Mouse (Mus musculus) MEL (cell line): ENCODE measurements around the gene Col13a1. TPM values are rescaled to one million over a fixed set of nuclear protein-coding genes. Genes with fewer than 3 reads are reported as not detected.
A peak's percentile ranks its signal among the peaks of the same experiment; 100 is the strongest.

Source experiments
- DNase-seq: peaks from one replicate; pipeline ENCODE4 v3.0.0; 2011; ENCODE audit warnings: low read depth, low spot score
- H3K27ac ChIP-seq: 2 replicates; pipeline ENCODE4 v1.5.1; 2012; ENCODE audit warnings: low read depth, mild to moderate bottlenecking, control low read depth, low read length, moderate library complexity; ENCODE audit not compliant: control insufficient read depth
- H3K27me3 ChIP-seq, 2 experiments: fragments of 150-350 bp in 1 of 2; sonication (generic) in 1 of 2; 2 replicates each; pipeline ENCODE4 v1.6.1; 2012; ENCODE audit warnings: low read length in 2 of 2, mild to moderate bottlenecking in 2 of 2, improper control_type of control experiment in 1 of 2, moderate library complexity in 1 of 2; ENCODE audit not compliant: insufficient read depth in 2 of 2, control insufficient read depth in 1 of 2
- H3K36me3 ChIP-seq, 2 experiments: 2 replicates each; pipeline ENCODE4 v1.6.1; 2012 to 2014; ENCODE audit warnings: low read length in 2 of 2, improper control_type of control experiment in 1 of 2, inconsistent platforms in 1 of 2, mild to moderate bottlenecking in 1 of 2; ENCODE audit not compliant: insufficient read depth in 2 of 2, control insufficient read depth in 1 of 2
- H3K4me1 ChIP-seq, 2 experiments: fragments of 150-350 bp in 1 of 2; sonication (generic) in 1 of 2; 2 replicates each; pipeline ENCODE4 v1.6.1; 2012; ENCODE audit warnings: low read length in 2 of 2, improper control_type of control experiment in 1 of 2, mild to moderate bottlenecking in 1 of 2; ENCODE audit not compliant: insufficient read depth in 2 of 2, control insufficient read depth in 1 of 2
- H3K4me3 ChIP-seq, 2 experiments: fragments of 150-350 bp in 1 of 2; sonication (generic) in 1 of 2; 2 replicates each; pipeline ENCODE4 v1.5.1; 2012; ENCODE audit warnings: low read depth in 2 of 2, low read length in 2 of 2, mild to moderate bottlenecking in 2 of 2, moderate library complexity in 2 of 2, control low read depth in 1 of 2, improper control_type of control experiment in 1 of 2; ENCODE audit not compliant: control insufficient read depth in 1 of 2, insufficient read depth in 1 of 2
- H3K79me2 ChIP-seq: 2 replicates; pipeline ENCODE4 v1.6.1; 2012; ENCODE audit warnings: mild to moderate bottlenecking, low read length, moderate library complexity; ENCODE audit not compliant: control insufficient read depth, poor library complexity, insufficient read depth
- H3K9ac ChIP-seq: 2 replicates; pipeline ENCODE4 v1.6.1; 2012; ENCODE audit warnings: low read depth, mild to moderate bottlenecking, control low read depth, low read length, moderate library complexity; ENCODE audit not compliant: control insufficient read depth, poor library complexity, severe bottlenecking
- H3K9me3 ChIP-seq: fragments of 150-350 bp; sonication (generic); replicated peaks from 2 replicates; pipeline ENCODE4 v1.6.1; 2012; ENCODE audit warnings: mild to moderate bottlenecking, low read length, improper control_type of control experiment, moderate library complexity; ENCODE audit not compliant: insufficient read depth
- CHD1 ChIP-seq: IDR thresholded peaks from 2 replicates; pipeline ENCODE4 v1.6.1; 2012; ENCODE audit warnings: low read depth, mild to moderate bottlenecking, inconsistent platforms, low read length, improper control_type of control experiment
- CHD2 ChIP-seq: IDR thresholded peaks from 2 replicates; pipeline ENCODE4 v1.6.1; 2011; ENCODE audit warnings: low read length, improper control_type of control experiment
- EP300 ChIP-seq, 2 experiments: IDR thresholded peaks; 2 replicates each; pipeline ENCODE4 v1.6.1; 2011; ENCODE audit warnings: improper control_type of control experiment in 2 of 2, low read length in 2 of 2, low read depth in 1 of 2, mild to moderate bottlenecking in 1 of 2
- ETS1 ChIP-seq: IDR thresholded peaks from 2 replicates; pipeline ENCODE4 v1.6.1; 2012; ENCODE audit warnings: low read depth, mild to moderate bottlenecking, inconsistent platforms, low read length, improper control_type of control experiment, moderate library complexity
- JUND ChIP-seq: IDR thresholded peaks from 2 replicates; pipeline ENCODE4 v1.6.1; 2011; ENCODE audit warnings: low read depth, mild to moderate bottlenecking, improper control_type of control experiment, low read length
- MAX ChIP-seq: IDR thresholded peaks from 2 replicates; pipeline ENCODE4 v1.6.1; 2011; ENCODE audit warnings: low read length, improper control_type of control experiment
- MEF2A ChIP-seq: IDR thresholded peaks from 2 replicates; pipeline ENCODE4 v1.6.1; 2014; ENCODE audit warnings: low read depth, mild to moderate bottlenecking, inconsistent platforms, low read length, improper control_type of control experiment; ENCODE audit not compliant: poor library complexity, insufficient replicate concordance, severe bottlenecking; ENCODE audit errors: extremely low read depth
- MXI1 ChIP-seq: IDR thresholded peaks from 2 replicates; pipeline ENCODE4 v1.6.1; 2011; ENCODE audit warnings: mild to moderate bottlenecking, low read depth, low read length, improper control_type of control experiment
- NRF1 ChIP-seq: IDR thresholded peaks from 2 replicates; pipeline ENCODE4 v1.6.1; 2014; ENCODE audit warnings: low read depth, mild to moderate bottlenecking, inconsistent platforms, low read length, improper control_type of control experiment, moderate library complexity; ENCODE audit not compliant: poor library complexity, insufficient read depth, severe bottlenecking
- POLR2A ChIP-seq, 2 experiments: IDR thresholded peaks; 2 replicates each; pipeline ENCODE4 v1.6.1; 2011 to 2012; ENCODE audit warnings: low read length in 2 of 2, mild to moderate bottlenecking in 2 of 2, control low read depth in 1 of 2, improper control_type of control experiment in 1 of 2, low read depth in 1 of 2, moderate library complexity in 1 of 2; ENCODE audit not compliant: control insufficient read depth in 1 of 2, insufficient read depth in 1 of 2, poor library complexity in 1 of 2
- POLR2AphosphoS5 ChIP-seq: IDR thresholded peaks from 2 replicates; pipeline ENCODE4 v1.6.1; 2012; ENCODE audit warnings: low read depth, borderline replicate concordance, mild to moderate bottlenecking, inconsistent platforms, low read length, moderate library complexity, mixed read lengths
- RAD21 ChIP-seq: IDR thresholded peaks from 2 replicates; pipeline ENCODE4 v1.6.1; 2011; ENCODE audit warnings: mild to moderate bottlenecking, low read depth, low read length, improper control_type of control experiment
- SIN3A ChIP-seq: IDR thresholded peaks from 2 replicates; pipeline ENCODE4 v1.6.1; 2012; ENCODE audit warnings: low read length, improper control_type of control experiment, inconsistent platforms
- TAL1 ChIP-seq: IDR thresholded peaks from 2 replicates; pipeline ENCODE4 v1.6.1; 2012; ENCODE audit warnings: mild to moderate bottlenecking, inconsistent platforms, low read length, moderate library complexity, mixed read lengths
- TBP ChIP-seq: IDR thresholded peaks from 2 replicates; pipeline ENCODE4 v1.8.0; 2011; ENCODE audit warnings: low read depth, low read length, improper control_type of control experiment
- TCF12 ChIP-seq: IDR thresholded peaks from 2 replicates; pipeline ENCODE4 v1.6.1; 2014; ENCODE audit warnings: low read depth, mild to moderate bottlenecking, inconsistent platforms, low read length, improper control_type of control experiment, moderate library complexity
- UBTF ChIP-seq: IDR thresholded peaks from 2 replicates; pipeline ENCODE4 v1.6.1; 2012; ENCODE audit warnings: low read depth, mild to moderate bottlenecking, inconsistent platforms, low read length, improper control_type of control experiment, moderate library complexity, borderline replicate concordance; ENCODE audit not compliant: insufficient read depth
- USF1 ChIP-seq: IDR thresholded peaks from 2 replicates; pipeline ENCODE4 v1.6.1; 2014; ENCODE audit warnings: low read depth, mild to moderate bottlenecking, inconsistent platforms, low read length, improper control_type of control experiment, moderate library complexity
- USF2 ChIP-seq, 2 experiments: IDR thresholded peaks; 2 replicates each; pipeline ENCODE4 v1.6.1; 2011 to 2012; ENCODE audit warnings: improper control_type of control experiment in 2 of 2, low read length in 2 of 2, borderline replicate concordance in 1 of 2, inconsistent platforms in 1 of 2, low read depth in 1 of 2, mild to moderate bottlenecking in 1 of 2; ENCODE audit not compliant: insufficient read depth in 1 of 2
- ZC3H11A ChIP-seq: IDR thresholded peaks from 2 replicates; pipeline ENCODE4 v1.6.1; 2012; ENCODE audit warnings: low read depth, mild to moderate bottlenecking, inconsistent platforms, low read length, improper control_type of control experiment
- polyA plus RNA-seq, 2 experiments: library from polyadenylated mRNA; stranded (reverse) in 1 of 2; unstranded in 1 of 2; fragments of >175 nt in 1 of 2; fragments of >200 nt in 1 of 2; gene quantifications; 2 replicates each; pipeline versions ENCODE4 v1.2.1 to v1.2.4; 2012; ENCODE audit warnings: low replicate concordance in 2 of 2, low read depth in 1 of 2; ENCODE audit not compliant: insufficient read length in 2 of 2, insufficient read depth in 1 of 2, missing spikeins in 1 of 2
- total RNA-seq: library from RNA; depleted of rRNA; stranded (reverse); fragments of 300-350 nt; gene quantifications from 2 replicates; pipeline ENCODE4 v1.2.3, GENCODE M21; 2012

Col13a1 gene
- total and polyA plus RNA-seq, 3 experiments = not detected

DNA sequence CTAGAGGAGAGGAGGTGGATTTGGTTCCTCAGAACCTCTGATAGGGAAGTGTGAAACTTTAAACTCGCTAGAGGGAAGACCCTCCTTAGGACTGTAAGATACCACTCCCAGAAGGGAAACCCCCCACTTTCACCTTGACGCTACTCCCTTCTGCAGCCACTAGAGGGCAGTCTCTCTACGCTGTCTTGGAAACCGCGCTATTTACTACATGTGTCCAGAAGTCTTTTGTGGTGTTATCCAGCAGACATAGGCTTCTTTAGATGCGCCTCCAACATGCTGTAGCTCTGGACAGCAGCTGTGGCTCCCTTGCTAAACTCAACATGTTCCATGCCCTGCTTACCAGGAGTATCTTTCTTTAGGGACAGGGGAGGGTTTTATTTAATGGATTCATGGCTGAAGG, 140.1 kb downstream of the Col13a1 start (continued):
- no peak for TF ChIP-seq UBTF
- TF ChIP-seq USF1 = no peak
- TF ChIP-seq MAX = no peak
- TF ChIP-seq TCF12 = no peak
- no peak for TF ChIP-seq MXI1
- TF ChIP-seq EP300 (IDR thresholded peaks at IDR 0.05; ENCODE audit: low read depth in 1 of 2, low read length in 2 of 2) = no peak
- TF ChIP-seq POLR2A (IDR thresholded peaks at IDR 0.05; ENCODE audit: control insufficient read depth in 1 of 2, insufficient read depth in 1 of 2, low read depth in 1 of 2, low read length in 2 of 2, poor library complexity in 1 of 2) = no peak
- TF ChIP-seq USF2 (IDR thresholded peaks at IDR 0.05; ENCODE audit: borderline replicate concordance in 1 of 2, insufficient read depth in 1 of 2, low read depth in 1 of 2, low read length in 2 of 2) = no peak
- no peak for TF ChIP-seq TAL1
- no peak for TF ChIP-seq POLR2AphosphoS5
- no peak for TF ChIP-seq NRF1
- peak; percentile 66 for TF ChIP-seq RAD21
- TF ChIP-seq CHD2 = no peak
- no peak for TF ChIP-seq MEF2A
- TF ChIP-seq SIN3A = no peak
- TF ChIP-seq CHD1 = no peak

- no peak overlapping the region for H3K4me3 ChIP-seq
- no peak overlapping the region for H3K27ac ChIP-seq
- H3K36me3 ChIP-seq = no peaks in the 10 kb centered on the region
- no peak for DNase-seq
- H3K9ac ChIP-seq = no peak overlapping the region
- H3K4me1 ChIP-seq = no peaks in the 10 kb centered on the region
- peaks cover 0 to 4% of the 10 kb centered on the region in 2 experiments; a peak in 1 of 4 replicates for H3K27me3 ChIP-seq
- no peaks in the 10 kb centered on the region for H3K79me2 ChIP-seq
- TF ChIP-seq TBP (no peak), CHD2 (no peak), JUND (no peak), USF2 (IDR thresholded peaks at IDR 0.05; ENCODE audit: borderline replicate concordance in 1 of 2, insufficient read depth in 1 of 2, low read depth in 1 of 2, low read length in 2 of 2) (no peak), ETS1 (no peak), MEF2A (no peak), TCF12 (no peak), UBTF (no peak), SIN3A (no peak), USF1 (no peak), CHD1 (no peak), ZC3H11A (no peak)
- H3K9me3 ChIP-seq = no peaks in the 10 kb centered on the region
These were observed 141.6 kb downstream of the Col13a1 start for GRCm38 (mm10) chr10:61837286-61837685.
